Mouse (Mus musculus): Measurements from ENCODE around the gene Gorab.

The Gorab gene

GRCm38 (mm10) chr1:163403498-163404126, at the start of gene Gorab:
TSS of gene Gorab (minus strand) at chr1:163403669.
- DNase-seq (ENCODE audit: low spot score), result peak; percentile 91

GRCm38 (mm10) chr1:163443832-163444231, 40.4 kb upstream of the Gorab start:
- DNase-seq (ENCODE audit: low spot score), result no peak

DNA sequence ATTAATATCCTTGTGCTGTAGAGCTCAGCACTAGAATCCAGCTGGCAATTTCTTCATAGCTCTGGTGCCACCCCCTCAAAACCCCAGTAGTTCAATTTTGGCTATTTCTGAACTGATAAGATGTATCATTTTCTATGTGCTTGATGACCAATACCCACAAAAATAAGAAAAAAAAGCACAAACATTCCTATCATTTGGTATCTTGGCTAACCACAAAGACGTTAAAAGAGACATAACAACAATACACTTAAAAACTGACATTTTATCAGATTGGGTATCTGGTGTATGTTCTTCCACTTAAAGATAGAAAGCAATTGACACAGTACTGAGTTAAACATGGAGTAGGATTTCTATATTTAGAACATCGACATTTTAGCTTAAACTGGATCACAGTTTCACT, 35.5 kb upstream of the Gorab start:
- no peak for DNase-seq (ENCODE audit: low spot score)

DNA sequence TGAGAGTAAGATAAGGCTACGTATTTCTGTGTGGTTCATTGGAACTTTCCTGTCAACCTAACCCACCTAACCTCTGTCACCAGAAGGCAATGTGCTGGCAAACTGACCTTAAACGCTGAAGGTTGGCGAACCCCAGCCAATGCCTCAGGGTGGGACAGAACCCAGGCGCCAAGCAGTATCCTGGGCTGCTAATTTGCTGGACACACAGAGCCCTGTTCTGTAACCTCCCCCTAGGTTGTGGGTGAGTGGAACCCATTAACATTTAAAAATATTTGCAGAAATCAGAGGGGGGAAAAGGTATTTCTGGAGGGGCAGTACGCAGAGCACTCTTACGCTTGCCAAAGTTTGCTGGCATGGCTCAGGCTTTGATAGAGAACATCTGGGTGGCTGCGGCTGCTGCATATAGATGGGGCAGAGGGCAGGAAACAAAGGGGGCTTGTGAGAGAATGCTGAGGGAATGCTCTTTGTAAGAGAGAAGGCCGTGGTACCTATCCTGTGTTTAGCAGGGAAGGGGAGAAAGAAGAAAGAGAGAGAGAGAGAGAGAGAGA, 20.1 kb upstream of the Gorab start:
- no peak for DNase-seq (ENCODE audit: low spot score)

DNA sequence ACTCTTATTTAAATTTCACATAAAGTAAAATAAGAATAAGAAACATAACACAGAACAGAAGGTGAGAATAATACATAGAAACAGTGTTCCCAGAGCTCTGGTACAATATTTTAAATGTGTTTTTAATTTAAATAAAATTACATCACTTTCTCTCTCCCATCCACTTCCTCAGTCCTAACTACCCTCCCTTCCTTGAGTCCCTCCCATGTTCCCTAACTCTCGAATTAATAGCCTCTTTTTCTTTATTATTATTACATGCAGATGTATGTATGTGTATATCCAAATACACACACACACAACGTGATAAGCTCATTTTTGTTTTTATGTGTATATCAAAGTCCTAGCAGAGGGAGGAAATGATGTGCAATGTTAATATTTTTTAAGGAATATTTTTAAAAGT, 13.7 kb upstream of the Gorab start:
- no peak for DNase-seq (ENCODE audit: low spot score)

- no peak for DNase-seq (ENCODE audit: low spot score)
Observed at GRCm38 (mm10) chr1:163414200-163414599, 10.7 kb upstream of the Gorab start.

- no peak for DNase-seq (ENCODE audit: low spot score)
Observed at GRCm38 (mm10) chr1:163406203-163406602, 2.7 kb upstream of the Gorab start.

GRCm38 (mm10) chr1:163391321-163391720, 12.1 kb downstream of the Gorab start:
- no peak for DNase-seq (ENCODE audit: low spot score)

DNA sequence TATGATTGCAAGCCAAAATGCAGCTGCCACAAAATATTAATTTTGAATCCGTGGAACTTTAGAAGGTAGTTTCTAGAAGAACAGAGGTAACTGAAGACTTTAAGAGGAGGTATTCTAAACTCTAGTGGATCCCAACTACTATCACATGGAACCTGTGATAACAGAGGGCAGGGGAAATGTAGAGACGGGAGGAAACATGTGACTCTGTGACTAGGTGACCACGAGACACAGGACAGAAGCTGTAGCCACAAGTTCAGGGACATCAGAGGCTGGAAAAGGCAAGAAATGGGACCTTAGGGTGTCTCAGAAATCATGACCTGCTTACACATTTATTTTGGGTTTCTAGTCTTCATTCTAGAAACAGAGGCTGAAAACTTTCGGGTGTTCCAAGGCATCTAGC, 13.4 kb downstream of the Gorab start:
- DNase-seq (ENCODE audit: low spot score), result no peak

GRCm38 (mm10) chr1:163386196-163386595, 17.3 kb downstream of the Gorab start:
- DNase-seq (ENCODE audit: low spot score), result no peak

- no peak for DNase-seq (ENCODE audit: low spot score)
Observed at GRCm38 (mm10) chr1:163383442-163384027, 19.9 kb downstream of the Gorab start.

- DNase-seq (ENCODE audit: low spot score), result no peak
Observed at GRCm38 (mm10) chr1:163382048-163382719, 21.3 kb downstream of the Gorab start.

GRCm38 (mm10) chr1:163380591-163380990, 22.9 kb downstream of the Gorab start:
- no peak for DNase-seq (ENCODE audit: low spot score)

GRCm38 (mm10) chr1:163380072-163380471, 23.4 kb downstream of the Gorab start:
- DNase-seq (ENCODE audit: low spot score), result no peak

GRCm38 (mm10) chr1:163377924-163378323, 25.5 kb downstream of the Gorab start:
- no peak for DNase-seq (ENCODE audit: low spot score)

DNA sequence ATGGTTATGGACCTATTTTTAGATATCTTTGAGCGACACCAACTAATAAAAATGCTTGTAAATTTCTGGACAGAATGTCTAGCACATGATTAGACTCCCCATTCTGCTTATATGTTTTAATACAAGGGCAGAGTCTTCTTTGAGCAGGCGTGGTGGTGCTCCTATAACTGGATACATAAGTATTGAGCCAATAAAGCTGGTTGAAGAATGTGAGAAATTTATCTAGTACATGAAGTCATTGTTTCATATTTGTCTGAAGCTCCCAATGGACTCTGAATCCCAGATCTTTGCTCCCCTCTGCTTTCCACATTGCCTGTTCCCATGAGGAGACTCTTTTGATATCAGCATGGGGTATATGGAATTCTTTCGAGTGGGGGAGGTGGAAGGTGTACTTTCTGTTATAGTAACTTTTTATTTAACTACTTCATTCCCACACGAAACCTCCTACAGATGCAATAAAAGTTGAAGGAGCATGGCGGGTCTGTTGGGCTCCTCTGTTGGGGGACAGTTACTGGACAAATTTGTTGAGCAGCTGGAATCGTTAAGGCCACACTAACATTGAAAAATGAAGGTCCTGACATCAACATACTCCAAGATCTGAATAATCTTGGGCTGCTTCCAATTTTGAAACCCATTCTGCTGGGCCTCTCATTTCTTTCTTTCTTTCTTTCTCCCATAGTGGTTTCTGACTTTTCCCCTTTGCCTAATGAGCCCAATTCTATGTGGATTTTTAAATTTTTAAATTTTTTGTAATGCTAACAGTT, 26.5 kb downstream of the Gorab start:
- no peak for DNase-seq (ENCODE audit: low spot score)

DNA sequence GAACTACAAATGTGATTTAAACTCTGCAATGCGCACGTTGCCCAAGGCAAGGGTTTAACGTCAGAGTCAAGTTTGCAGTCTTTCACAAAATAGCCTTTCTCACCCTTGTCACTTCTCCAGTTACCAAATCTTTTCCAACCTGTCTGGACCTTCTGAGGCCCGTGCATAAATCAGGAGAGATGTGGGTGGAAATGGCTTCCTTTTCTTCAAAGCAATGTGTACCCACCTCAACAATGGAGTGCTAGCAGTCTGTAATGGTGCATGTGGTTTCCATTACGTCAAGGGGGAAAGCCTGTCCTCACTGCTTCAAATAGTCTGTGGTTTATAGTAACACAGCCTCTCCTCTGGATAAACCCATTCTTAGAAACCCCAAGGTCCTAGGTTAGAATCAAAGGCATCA, 29.0 kb downstream of the Gorab start:
- no peak for DNase-seq (ENCODE audit: low spot score)

DNA sequence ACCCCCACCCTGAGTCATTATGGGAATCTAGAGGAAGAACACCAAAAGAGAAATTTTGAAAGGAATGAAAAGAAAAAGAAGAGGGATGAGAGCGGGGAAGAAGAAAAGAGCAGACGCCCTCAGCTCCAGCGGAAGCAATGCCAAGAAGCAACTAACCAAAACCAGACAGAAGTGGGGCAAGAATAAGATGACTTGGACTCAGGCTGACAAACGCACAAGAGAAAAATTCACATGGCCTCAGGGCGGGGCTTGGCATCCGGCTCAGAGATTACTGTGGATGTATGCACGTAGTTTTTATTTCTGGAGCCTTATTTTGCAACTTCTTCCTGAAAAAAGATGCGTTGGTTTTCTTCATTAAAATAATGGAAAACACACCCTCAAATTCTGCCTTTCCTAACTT, 41.3 kb downstream of the Gorab start:
- DNase-seq (ENCODE audit: low spot score), result no peak

DNA sequence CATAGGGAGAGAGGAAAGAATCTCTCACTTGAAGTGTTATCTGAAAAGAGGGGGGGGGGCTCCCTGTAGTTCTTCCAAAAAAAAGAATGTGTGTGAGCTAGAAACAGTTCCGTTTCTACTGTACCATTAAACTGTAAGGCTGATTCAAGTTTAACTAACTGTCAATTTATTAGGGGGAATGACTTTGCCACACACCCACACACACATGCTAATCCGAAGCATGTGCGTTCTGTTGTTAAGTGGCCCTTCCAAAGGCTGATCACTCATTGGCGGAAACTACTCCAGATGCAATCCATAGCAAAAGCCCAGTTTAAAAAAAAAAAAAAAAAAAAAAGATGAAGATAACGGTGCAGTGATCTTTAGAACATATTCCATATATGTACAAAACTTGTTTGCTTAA, 42.1 kb downstream of the Gorab start:
- no peak for DNase-seq (ENCODE audit: low spot score)

- no peak for DNase-seq (ENCODE audit: low spot score)
Observed at GRCm38 (mm10) chr1:163360796-163361195, 42.7 kb downstream of the Gorab start.

DNA sequence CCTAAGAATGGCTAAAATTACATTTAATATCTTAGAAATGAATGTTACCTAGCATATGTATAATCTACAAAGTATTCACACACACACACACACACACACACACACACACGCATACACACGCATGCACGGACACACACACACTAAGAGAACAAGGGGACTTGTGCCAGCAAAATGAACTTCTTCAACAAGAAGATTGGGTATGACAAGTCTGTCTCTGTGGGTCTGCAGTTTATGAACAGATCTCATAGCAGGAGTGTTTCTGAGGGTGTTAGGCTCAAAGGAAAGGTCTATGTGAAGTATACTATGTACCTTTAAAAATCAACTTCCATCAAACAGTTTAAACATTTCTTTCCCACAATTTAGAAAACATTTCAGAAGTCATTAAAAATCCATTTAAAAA, 43.9 kb downstream of the Gorab start:
- no peak for DNase-seq (ENCODE audit: low spot score)

DNA sequence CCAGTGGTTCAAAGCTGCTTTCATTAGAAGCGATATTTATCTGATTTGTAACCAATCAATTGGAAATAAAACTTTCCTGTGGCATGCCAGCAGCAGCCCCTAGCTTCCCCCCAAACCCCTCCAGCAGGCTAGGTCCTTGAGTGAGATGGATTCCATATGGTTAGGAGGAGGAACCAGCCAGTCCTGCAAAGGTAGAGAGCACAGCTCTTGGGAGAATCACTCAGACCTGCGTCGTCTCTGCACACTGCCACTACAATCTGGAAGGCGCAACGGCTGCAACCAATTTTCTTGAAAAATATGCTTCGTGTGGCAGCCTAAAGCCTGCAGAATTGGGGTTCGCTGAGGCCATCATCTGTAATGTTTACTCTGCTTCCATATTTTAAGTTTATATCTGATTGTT, 45.3 kb downstream of the Gorab start:
- DNase-seq (ENCODE audit: low spot score), result no peak

GRCm38 (mm10) chr1:163357733-163358132, 45.7 kb downstream of the Gorab start:
- no peak for DNase-seq (ENCODE audit: low spot score)

Data from urinary bladder, postnatal 25 days (tissue).